Mouse (Mus musculus): ENCODE data around the gene Plekhg2. TPM values are rescaled to one million over a fixed set of nuclear protein-coding genes. Genes with fewer than 3 reads are reported as not detected.
A peak's percentile ranks its signal among the peaks of the same experiment; 100 is the strongest.
"Not testable (repeated sequence)": the region's sequence is repeated elsewhere in the genome, so short reads cannot be mapped to it uniquely, and the experiment has no call there.

Gene Plekhg2
- polyA plus RNA-seq, 1 experiment from 2014 or later: 76.1 TPM

DNA sequence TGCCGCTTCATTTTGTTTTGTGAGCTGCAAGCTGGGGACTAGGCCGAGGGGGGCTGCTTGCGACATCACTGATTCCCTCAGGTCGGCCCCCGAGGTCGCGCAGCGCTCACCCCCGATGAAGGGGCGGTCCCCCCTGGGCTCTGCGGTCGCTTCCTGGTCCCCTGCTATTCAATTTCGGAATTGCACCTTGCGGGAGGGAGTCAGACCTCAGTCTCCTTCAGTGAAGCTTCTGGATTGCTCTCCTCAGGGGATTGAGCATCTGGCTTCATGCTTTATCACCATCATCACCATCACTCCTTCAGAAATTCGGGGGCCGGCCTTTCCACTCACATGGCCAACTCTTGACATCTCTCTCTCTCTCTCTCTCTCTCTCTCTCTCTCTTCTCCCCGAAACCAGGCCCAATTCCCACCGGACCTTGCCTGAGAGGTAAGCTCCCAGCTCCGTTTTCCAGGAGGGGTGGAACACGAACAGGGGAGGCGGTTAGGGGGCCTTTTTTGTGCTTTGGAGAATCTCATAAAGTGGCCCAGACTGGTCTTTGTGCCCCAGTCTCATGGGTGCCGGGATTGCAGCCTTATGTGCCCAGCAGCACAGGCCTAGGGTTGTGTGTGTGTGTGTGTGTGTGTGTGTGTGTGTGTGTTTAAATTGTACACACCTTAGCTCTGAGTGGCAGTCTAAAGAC lies 21.0 kb upstream of the Plekhg2 start:
- H3K27ac ChIP-seq (replicated peaks): peak overlapping the region; percentile 83
- H3K4me1 ChIP-seq: peaks cover 19% of the 10 kb centered on the region
- H3K27me3 ChIP-seq: no peaks in the 10 kb centered on the region
- peak overlapping the region; percentile 86 for H3K4me3 ChIP-seq (replicated peaks)
- no peaks in the 10 kb centered on the region for H3K9me3 ChIP-seq (replicated peaks)
- H3K9ac ChIP-seq: peak overlapping the region; percentile 65
- ATAC-seq (ENCODE audit: insufficient number of reproducible peaks, low FRiP score, low TSS enrichment, low read depth): no peak
- H3K4me2 ChIP-seq (replicated peaks): peak overlapping the region; percentile 93
- WGBS: 4% methylated on average over 22 of the region's 22 CpGs
- peaks cover 55% of the 10 kb centered on the region for H3K36me3 ChIP-seq

DNA sequence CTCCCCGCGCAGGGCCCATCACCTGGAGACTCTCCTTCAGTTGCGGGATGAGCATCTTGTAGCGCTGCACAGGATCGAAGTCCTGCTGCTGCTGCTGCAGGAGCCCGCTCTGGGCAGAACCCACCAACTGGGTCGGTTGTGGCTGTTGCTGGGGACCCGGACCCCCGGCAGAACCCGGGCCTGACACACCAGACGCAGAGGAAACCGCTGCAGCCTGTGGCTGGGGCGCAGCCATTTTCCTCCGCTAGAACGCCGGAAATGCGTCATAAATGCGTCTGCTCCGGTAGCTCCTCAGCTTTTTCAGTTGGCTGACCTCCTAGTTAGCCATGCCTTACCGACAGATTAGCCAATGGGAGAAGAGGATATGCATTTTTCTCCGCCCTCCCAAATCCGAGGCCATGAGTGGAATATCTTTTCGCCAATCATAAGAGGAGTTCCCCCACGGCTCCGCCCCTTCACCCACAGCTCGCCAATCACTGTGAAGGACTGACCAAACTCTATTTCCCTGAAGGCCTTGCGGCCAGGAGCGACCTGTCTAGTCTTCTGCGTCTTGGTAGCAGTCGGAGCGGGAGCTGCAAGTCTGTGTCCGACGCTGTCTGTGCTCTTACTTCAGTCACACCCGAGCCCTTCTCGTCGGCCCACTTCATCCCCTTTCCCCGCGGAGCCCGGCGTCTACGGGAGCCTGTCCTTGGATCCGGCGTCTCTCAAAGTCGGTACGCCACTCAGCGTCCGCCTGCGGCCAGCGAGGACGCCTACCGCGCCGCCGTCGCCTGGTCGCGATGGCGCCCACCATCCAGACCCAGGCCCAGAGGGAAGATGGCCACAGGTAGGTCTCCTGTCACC lies 20.3 kb upstream of the Plekhg2 start, which contains the start of the genes Med29 and Paf1:
Gene Med29 (minus strand): TSS at position 280 of the 843 bp plus-strand sequence.
Gene Paf1 (plus strand): TSS at position 523 of the 843 bp plus-strand sequence.
- H3K27ac ChIP-seq (replicated peaks): peak within 1 kb of the TSS; percentile 83
- peak; percentile 98 for ATAC-seq (ENCODE audit: insufficient number of reproducible peaks, low FRiP score, low TSS enrichment, low read depth)
- peak within 1 kb of the TSS; percentile 86 for H3K4me3 ChIP-seq (replicated peaks)
- under 1% methylated on average over 58 of the region's 58 CpGs for WGBS
- H3K4me2 ChIP-seq (replicated peaks): peak within 1 kb of the TSS; percentile 93
- H3K27me3 ChIP-seq: no peaks in the 10 kb centered on the region
- H3K9me3 ChIP-seq (replicated peaks): no peaks in the 10 kb centered on the region
- H3K4me1 ChIP-seq: peaks cover 19% of the 10 kb centered on the region
- peak within 1 kb of the TSS; percentile 71 for H3K9ac ChIP-seq
- H3K36me3 ChIP-seq: peaks cover 55% of the 10 kb centered on the region

- H3K4me1 ChIP-seq: peaks cover 25% of the 10 kb centered on the region
- H3K4me3 ChIP-seq (replicated peaks): no peak overlapping the region
- H3K36me3 ChIP-seq: peaks cover 53% of the 10 kb centered on the region
- 94% methylated on average over 3 of the region's 3 CpGs for WGBS
- ATAC-seq (ENCODE audit: insufficient number of reproducible peaks, low FRiP score, low TSS enrichment, low read depth): no peak
- no peaks in the 10 kb centered on the region for H3K27me3 ChIP-seq
- no peak overlapping the region for H3K4me2 ChIP-seq (replicated peaks)
- H3K9me3 ChIP-seq (replicated peaks): no peaks in the 10 kb centered on the region
- H3K9ac ChIP-seq: no peak overlapping the region
- H3K27ac ChIP-seq (replicated peaks): no peak overlapping the region
Measured at GRCm38 (mm10) chr7:28390331-28390730, 17.9 kb upstream of the Plekhg2 start.

- H3K36me3 ChIP-seq: peaks cover 49% of the 10 kb centered on the region
- not testable (repeated sequence) for ATAC-seq (ENCODE audit: insufficient number of reproducible peaks, low FRiP score, low TSS enrichment, low read depth); H3K9me3 ChIP-seq (replicated peaks); H3K4me2 ChIP-seq (replicated peaks); H3K9ac ChIP-seq; H3K4me3 ChIP-seq (replicated peaks); H3K27me3 ChIP-seq; H3K27ac ChIP-seq (replicated peaks)
- peaks cover 35% of the 10 kb centered on the region for H3K4me1 ChIP-seq
- 84% methylated on average over 7 of the region's 7 CpGs for WGBS
Measured at GRCm38 (mm10) chr7:28387384-28387783, 15.0 kb upstream of the Plekhg2 start.

- Histone ChIP-seq H3K36me3 (peaks cover 49% of the 10 kb centered on the region), H3K4me1 (peaks cover 38% of the 10 kb centered on the region)
- H3K27me3 ChIP-seq; H3K4me3 ChIP-seq (replicated peaks); H3K27ac ChIP-seq (replicated peaks); ATAC-seq (ENCODE audit: insufficient number of reproducible peaks, low FRiP score, low TSS enrichment, low read depth); H3K9me3 ChIP-seq (replicated peaks); H3K4me2 ChIP-seq (replicated peaks); H3K9ac ChIP-seq: not testable (repeated sequence)
- 79% methylated on average over 6 of the region's 6 CpGs for WGBS
Measured at GRCm38 (mm10) chr7:28386877-28387276, 14.5 kb upstream of the Plekhg2 start.

DNA sequence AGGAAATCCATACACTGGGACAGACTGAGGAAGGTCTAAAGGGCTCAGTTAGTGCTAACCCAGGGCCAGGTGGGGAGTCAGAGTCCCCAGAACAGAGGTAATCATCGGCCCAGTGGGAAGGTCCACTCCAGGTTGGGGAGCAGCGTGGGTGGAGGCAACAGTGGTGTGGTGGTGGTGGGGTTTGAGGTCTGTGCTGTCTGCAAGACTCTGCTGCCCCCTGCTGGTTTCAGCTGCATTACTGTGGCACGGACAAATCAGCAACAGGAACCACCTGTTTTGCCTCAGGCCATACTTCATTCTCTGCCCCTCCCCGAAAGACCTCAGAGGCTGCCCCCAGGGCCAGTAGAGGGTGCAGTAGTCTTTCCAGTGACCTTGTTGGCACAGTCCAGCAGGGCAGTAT lies 14.1 kb upstream of the Plekhg2 start:
- Histone ChIP-seq H3K36me3 (peaks cover 49% of the 10 kb centered on the region), H3K4me3 (replicated peaks) (no peak overlapping the region), H3K9me3 (replicated peaks) (no peaks in the 10 kb centered on the region), H3K27ac (replicated peaks) (peak overlapping the region; percentile 56), H3K27me3 (no peaks in the 10 kb centered on the region), H3K4me1 (peaks cover 38% of the 10 kb centered on the region), H3K4me2 (replicated peaks) (no peak overlapping the region), H3K9ac (no peak overlapping the region)
- peak; percentile 71 for ATAC-seq (ENCODE audit: insufficient number of reproducible peaks, low FRiP score, low TSS enrichment, low read depth)
- WGBS: 4% methylated on average over 4 of the region's 4 CpGs

DNA sequence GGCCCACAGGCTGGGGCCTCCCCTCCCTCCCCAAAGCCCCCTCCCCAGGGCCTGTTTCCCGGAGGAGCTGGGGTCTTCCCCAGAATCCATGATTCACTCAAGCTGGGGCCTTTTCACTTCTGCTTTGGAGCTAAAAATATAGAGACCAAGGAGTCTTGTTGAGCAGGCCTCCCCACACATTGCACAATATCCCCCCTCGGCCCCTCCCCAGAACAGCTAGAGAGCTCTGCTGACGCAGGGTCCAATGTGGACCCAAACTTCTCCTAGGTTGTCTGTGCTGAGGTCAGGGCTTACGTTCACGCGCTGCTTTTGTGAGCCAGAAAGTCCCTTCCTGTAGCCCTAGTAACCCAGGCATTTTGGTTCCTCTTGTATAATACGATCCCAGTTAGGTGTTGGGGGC lies 13.6 kb upstream of the Plekhg2 start:
- Histone ChIP-seq H3K9me3 (replicated peaks) (no peaks in the 10 kb centered on the region), H3K4me3 (replicated peaks) (no peak overlapping the region), H3K27ac (replicated peaks) (peak overlapping the region; percentile 56), H3K9ac (no peak overlapping the region), H3K4me2 (replicated peaks) (no peak overlapping the region), H3K27me3 (no peaks in the 10 kb centered on the region), H3K4me1 (peaks cover 38% of the 10 kb centered on the region), H3K36me3 (peaks cover 49% of the 10 kb centered on the region)
- ATAC-seq (ENCODE audit: insufficient number of reproducible peaks, low FRiP score, low TSS enrichment, low read depth): no peak
- 82% methylated on average over 7 of the region's 7 CpGs for WGBS

DNA sequence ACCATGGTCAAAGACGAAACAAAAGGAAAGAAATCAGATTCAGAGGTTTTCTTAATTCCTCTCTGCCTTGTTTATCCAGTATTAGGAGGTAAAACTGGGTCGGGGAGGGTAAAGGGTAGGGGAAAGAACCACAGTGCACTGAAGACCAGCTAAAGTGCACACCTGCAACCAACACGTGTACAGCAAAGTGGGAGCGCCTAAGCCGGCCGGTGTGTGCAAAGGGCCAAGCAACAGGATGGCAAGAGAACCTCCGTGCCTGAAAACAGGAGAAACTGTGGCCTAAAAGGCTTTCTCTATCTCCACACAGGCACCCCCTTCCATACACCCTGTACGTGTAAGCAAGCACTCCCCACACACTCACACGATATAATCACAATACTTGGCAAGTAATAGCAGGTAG lies 12.8 kb upstream of the Plekhg2 start:
- ATAC-seq (ENCODE audit: insufficient number of reproducible peaks, low FRiP score, low TSS enrichment, low read depth): no peak
- WGBS: 91% methylated on average over 9 of the region's 9 CpGs
- Histone ChIP-seq H3K4me1 (peaks cover 45% of the 10 kb centered on the region), H3K27ac (replicated peaks) (peak overlapping the region; percentile 56), H3K9me3 (replicated peaks) (no peaks in the 10 kb centered on the region), H3K36me3 (peaks cover 42% of the 10 kb centered on the region), H3K4me3 (replicated peaks) (no peak overlapping the region), H3K9ac (no peak overlapping the region), H3K27me3 (no peaks in the 10 kb centered on the region), H3K4me2 (replicated peaks) (no peak overlapping the region)

DNA sequence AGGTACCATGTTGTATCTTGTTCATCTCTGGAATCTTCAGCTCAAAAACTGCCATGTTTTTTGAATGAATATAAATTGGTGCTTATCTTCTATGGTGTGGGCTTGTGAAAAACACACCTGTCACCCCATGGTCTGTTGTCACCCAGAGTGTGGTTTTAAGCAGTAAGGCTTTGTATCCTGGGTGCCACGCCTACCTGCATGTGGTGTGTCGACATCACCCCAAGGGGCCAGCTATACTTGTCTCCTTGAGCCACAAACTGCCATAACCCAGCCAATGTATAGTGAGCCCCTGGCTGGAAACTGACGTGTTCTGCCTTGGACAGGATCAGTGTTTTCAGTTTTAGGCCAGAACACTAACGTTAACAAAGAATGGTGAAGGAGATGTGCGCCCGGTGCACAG lies 11.8 kb upstream of the Plekhg2 start:
- 76% methylated on average over 6 of the region's 6 CpGs for WGBS
- Histone ChIP-seq H3K4me3 (replicated peaks) (no peak overlapping the region), H3K27ac (replicated peaks) (no peak overlapping the region), H3K27me3 (no peaks in the 10 kb centered on the region), H3K9ac (no peak overlapping the region), H3K4me1 (peaks cover 56% of the 10 kb centered on the region), H3K4me2 (replicated peaks) (no peak overlapping the region), H3K9me3 (replicated peaks) (no peaks in the 10 kb centered on the region), H3K36me3 (peaks cover 33% of the 10 kb centered on the region)
- no peak for ATAC-seq (ENCODE audit: insufficient number of reproducible peaks, low FRiP score, low TSS enrichment, low read depth)

- Histone ChIP-seq H3K4me2 (replicated peaks) (no peak overlapping the region), H3K27me3 (no peaks in the 10 kb centered on the region), H3K9me3 (replicated peaks) (no peaks in the 10 kb centered on the region), H3K9ac (no peak overlapping the region), H3K4me3 (replicated peaks) (no peak overlapping the region), H3K36me3 (peaks cover 28% of the 10 kb centered on the region), H3K27ac (replicated peaks) (peak overlapping the region; percentile 98), H3K4me1 (peaks cover 58% of the 10 kb centered on the region)
- ATAC-seq (ENCODE audit: insufficient number of reproducible peaks, low FRiP score, low TSS enrichment, low read depth): no peak
- 72% methylated on average over 4 of the region's 4 CpGs for WGBS
Measured at GRCm38 (mm10) chr7:28383606-28384005, 11.2 kb upstream of the Plekhg2 start.

DNA sequence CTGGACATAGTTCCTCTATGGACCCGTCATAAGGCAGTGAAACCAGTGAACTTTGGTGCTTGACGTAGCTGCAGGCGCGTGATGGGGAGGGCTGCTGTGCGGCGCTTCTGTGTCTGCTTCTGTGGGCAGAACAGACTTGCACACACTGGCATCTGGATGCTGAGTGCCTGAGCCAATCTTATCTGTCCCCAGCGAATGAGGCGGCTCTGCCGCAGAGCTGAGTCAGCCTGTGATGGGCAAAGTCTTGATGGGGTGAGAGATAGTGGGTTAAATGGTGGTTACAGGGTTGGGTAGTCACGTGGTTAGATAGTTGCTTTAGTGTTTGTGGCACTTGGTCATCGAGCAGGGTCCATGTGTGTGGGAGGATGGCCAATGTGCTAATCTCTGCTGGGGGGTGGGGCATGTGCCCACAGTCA lies 10.6 kb upstream of the Plekhg2 start:
- H3K4me3 ChIP-seq (replicated peaks): no peak overlapping the region
- 50% methylated on average over 11 of the region's 11 CpGs for WGBS

More for the DNA sequence above, 10.6 kb upstream of the Plekhg2 start:
- no peaks in the 10 kb centered on the region for H3K9me3 ChIP-seq (replicated peaks)
- peaks cover 65% of the 10 kb centered on the region for H3K4me1 ChIP-seq
- no peaks in the 10 kb centered on the region for H3K27me3 ChIP-seq
- ATAC-seq (ENCODE audit: insufficient number of reproducible peaks, low FRiP score, low TSS enrichment, low read depth): no peak
- H3K9ac ChIP-seq: no peak overlapping the region
- peak overlapping the region; percentile 73; the same call in 1 of the 2 replicates for H3K4me2 ChIP-seq (replicated peaks)
- peaks cover 22% of the 10 kb centered on the region for H3K36me3 ChIP-seq
- peak overlapping the region; percentile 98 for H3K27ac ChIP-seq (replicated peaks)

Data from embryonic facial prominence, embryonic 15.5 days (tissue).